Mouse (Mus musculus): ENCODE results near the gene Litaf.

DNA sequence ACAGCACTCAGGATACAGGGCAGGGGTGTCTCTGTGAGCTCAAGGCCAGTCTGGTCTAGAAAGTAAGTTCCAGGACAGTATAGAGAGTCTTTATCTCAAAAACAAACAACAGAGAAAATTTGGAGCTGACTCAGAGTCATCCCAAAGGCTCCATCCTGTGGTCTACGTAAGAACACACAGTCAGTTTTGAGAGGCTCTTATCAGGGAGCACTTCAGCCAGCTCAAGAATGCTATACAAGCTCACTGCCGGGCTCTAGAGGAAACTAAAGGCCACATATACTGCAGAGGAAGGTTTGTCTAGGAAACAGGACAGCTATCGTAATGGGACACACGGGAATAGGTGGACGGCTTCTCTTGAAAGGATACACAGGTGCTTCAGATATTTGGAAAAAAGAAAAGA, 122.7 kb downstream of the Litaf start:
- no peak for TF ChIP-seq TCF3 (IDR thresholded peaks at IDR 0.05; ENCODE audit: insufficient read length, low read depth)
- no peak for TF ChIP-seq POLR2AphosphoS2 (IDR thresholded peaks at IDR 0.05; ENCODE audit: insufficient read length, low read depth)
- TF ChIP-seq MAX (IDR thresholded peaks at IDR 0.05; ENCODE audit: low read depth), result no peak
- TF ChIP-seq MYOD1 (IDR thresholded peaks at IDR 0.05; ENCODE audit: control insufficient read depth in 1 of 3, insufficient read length in 2 of 3, low read depth in 2 of 3), result no peak
- no peak for TF ChIP-seq REST (IDR thresholded peaks at IDR 0.05; ENCODE audit: insufficient read depth, insufficient read length)
- TF ChIP-seq CEBPB (IDR thresholded peaks at IDR 0.05; ENCODE audit: insufficient read depth, poor library complexity, severe bottlenecking), result no peak
- no peak for TF ChIP-seq POLR2A (IDR thresholded peaks at IDR 0.05; ENCODE audit: insufficient read length, low read depth)
- TF ChIP-seq E2F4 (IDR thresholded peaks at IDR 0.05; ENCODE audit: insufficient read depth), result no peak
- no peak for TF ChIP-seq MYOG (IDR thresholded peaks at IDR 0.05; ENCODE audit: control insufficient read depth in 1 of 3, insufficient read depth in 1 of 3, insufficient read length in 2 of 3, low read depth in 2 of 3)
- no peak for TF ChIP-seq TCF12 (IDR thresholded peaks at IDR 0.05; ENCODE audit: insufficient read depth, poor library complexity, severe bottlenecking)
- no peak for TF ChIP-seq USF1 (IDR thresholded peaks at IDR 0.05; ENCODE audit: low read depth)
